Mouse (Mus musculus) right cerebral cortex, adult 2 months (tissue): ENCODE data around the gene Srsf2.
A peak's percentile ranks its signal among the peaks of the same experiment; 100 is the strongest.
"Not testable (repeated sequence)": the region's sequence is repeated elsewhere in the genome, so short reads cannot be mapped to it uniquely, and the experiment has no call there.

Experiments used
- DNase-seq, 2 experiments: peaks; one replicate each; pipeline ENCODE4 v3.0.0; 2021 to 2022; ENCODE audit warnings: low spot score in 2 of 2

Gene Srsf2

GRCm38 (mm10) chr11:116852891-116853511, at the start of gene Srsf2:
Srsf2 (minus strand) TSS chr11:116853094.
- peak; percentile 96 to 97 for DNase-seq

GRCm38 (mm10) chr11:116902588-116902987, 49.7 kb upstream of the Srsf2 start:
- not testable (repeated sequence) for DNase-seq

- DNase-seq: no peak
Measured at GRCm38 (mm10) chr11:116899247-116899646, 46.4 kb upstream of the Srsf2 start.

GRCm38 (mm10) chr11:116895402-116895801, 42.5 kb upstream of the Srsf2 start:
- DNase-seq: no peak

GRCm38 (mm10) chr11:116893532-116894442, 40.9 kb upstream of the Srsf2 start:
- DNase-seq: no peak

GRCm38 (mm10) chr11:116887136-116887535, 34.2 kb upstream of the Srsf2 start:
- DNase-seq: no peak

- DNase-seq: peak; percentile 79 to 89
Measured at GRCm38 (mm10) chr11:116885275-116886151, 32.6 kb upstream of the Srsf2 start.

- DNase-seq: no peak
Measured at GRCm38 (mm10) chr11:116884061-116884460, 31.2 kb upstream of the Srsf2 start.

GRCm38 (mm10) chr11:116882446-116882845, 29.6 kb upstream of the Srsf2 start:
- DNase-seq: no peak

GRCm38 (mm10) chr11:116881440-116881839, 28.5 kb upstream of the Srsf2 start:
- DNase-seq: peak; percentile 43 to 51

- DNase-seq: peak in 1 of 2 experiments; percentile 29
Measured at GRCm38 (mm10) chr11:116880839-116881238, 27.9 kb upstream of the Srsf2 start.

GRCm38 (mm10) chr11:116878454-116878853, 25.6 kb upstream of the Srsf2 start:
- no peak for DNase-seq

GRCm38 (mm10) chr11:116873987-116874386, 21.1 kb upstream of the Srsf2 start:
- DNase-seq: peak; percentile 46 to 54

- no peak for DNase-seq
Measured at GRCm38 (mm10) chr11:116871538-116871937, 18.6 kb upstream of the Srsf2 start.

GRCm38 (mm10) chr11:116869641-116870040, 16.7 kb upstream of the Srsf2 start:
- no peak for DNase-seq

GRCm38 (mm10) chr11:116869223-116869622, 16.3 kb upstream of the Srsf2 start:
- DNase-seq: no peak

- DNase-seq: no peak
Measured at GRCm38 (mm10) chr11:116868129-116868528, 15.2 kb upstream of the Srsf2 start.

GRCm38 (mm10) chr11:116865945-116866585, 13.2 kb upstream of the Srsf2 start:
- DNase-seq: no peak

- DNase-seq: no peak
Measured at GRCm38 (mm10) chr11:116864444-116864843, 11.6 kb upstream of the Srsf2 start.

GRCm38 (mm10) chr11:116857183-116857850, 4.4 kb upstream of the Srsf2 start:
- no peak for DNase-seq

GRCm38 (mm10) chr11:116854279-116854678, 1.4 kb upstream of the Srsf2 start:
- DNase-seq: no peak
